Mouse (Mus musculus) megakaryocyte-erythroid progenitor cell, adult 5 weeks (primary cell): ENCODE results near the gene Lin54. TPM values are rescaled to one million over a fixed set of nuclear protein-coding genes. Genes with fewer than 3 reads are reported as not detected.

Experiments used
- polyA plus RNA-seq: library from polyadenylated mRNA; stranded (reverse); fragments of >175 nt; gene quantifications from 2 replicates; pipeline ENCODE4 v1.2.3, GENCODE M21; 2012

Gene Lin54
- 1.5 and 1.6 TPM in 2 replicates for polyA plus RNA-seq

DNA sequence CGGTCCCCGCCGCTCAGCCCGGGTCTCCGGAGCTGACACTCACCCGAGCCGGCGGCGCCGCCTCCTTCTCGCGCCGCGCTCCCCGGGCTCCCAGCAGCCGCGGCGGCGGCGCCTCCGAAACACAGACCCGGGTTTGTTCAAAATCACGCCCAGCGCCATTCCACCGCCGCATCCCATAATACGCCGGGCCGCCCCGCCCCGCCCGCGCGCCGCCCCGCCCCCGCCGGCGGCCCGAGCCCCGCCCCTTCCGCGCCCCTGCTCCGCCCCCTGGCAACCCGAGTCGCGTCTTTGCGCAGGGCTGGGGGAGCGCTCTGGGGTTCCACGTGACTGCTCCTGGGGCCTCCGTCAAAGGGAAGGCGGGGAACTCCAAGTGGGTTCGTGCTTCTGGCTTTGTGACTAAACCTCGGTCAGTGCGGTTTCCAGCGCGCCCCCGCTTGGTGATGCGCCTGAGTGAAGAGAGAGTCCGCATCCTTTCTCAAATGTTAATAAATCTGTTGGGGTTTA is at the start of gene Lin54:
Gene Lin54 (minus strand): TSS at position 182 of the 504 bp plus-strand sequence.

GRCm38 (mm10) chr5:100518049-100519026 is 17.9 kb upstream of the Lin54 start, which contains the start of gene Cops4:
Gene Cops4 (plus strand): TSS chr5:100518309.

GRCm38 (mm10) chr5:100415761-100416590 is 84.5 kb downstream of the Lin54 start, which contains the start of gene Sec31a:
Gene Sec31a (minus strand): TSS chr5:100416234.

Other genes with a start within 250 kb of the Lin54 start
- 149 and 156 TPM in 2 replicates for gene Sec31a, start 84.4 kb downstream of the Lin54 start, polyA plus RNA-seq
- gene Cops4, start 17.7 kb upstream of the Lin54 start, polyA plus RNA-seq, result 9.5 and 12.0 TPM in 2 replicates
- gene Plac8, start 71.6 kb upstream of the Lin54 start, polyA plus RNA-seq, result 60.6 and 83.1 TPM in 2 replicates
- gene Coq2, start 174.5 kb upstream of the Lin54 start, polyA plus RNA-seq, result 52.9 and 54.3 TPM in 2 replicates
- gene Hpse, start 219.1 kb upstream of the Lin54 start, polyA plus RNA-seq, result 11.0 and 19.0 TPM in 2 replicates